Mouse (Mus musculus) heart, postnatal 10 days (tissue): Measurements from ENCODE around the gene Slc9b1. TPM values are rescaled to one million over a fixed set of nuclear protein-coding genes. Genes with fewer than 3 reads are reported as not detected.

Experiments used
- DNase-seq, 2 experiments: peaks; one replicate each; pipeline ENCODE4 v3.0.0; 2021
- intact Hi-C: fragments of 180-260 bp; cut with DNase I; formaldehyde crosslinking; loops from one replicate; pipeline ENCODE4 v1.15.1; 2025
- total RNA-seq, 2 experiments: library from RNA; stranded (reverse); gene quantifications; 2 replicates each; pipeline ENCODE4 v1.2.3; 2021

The Slc9b1 gene
- total RNA-seq, 2 experiments from 2014 or later = 0.45 to 0.60 TPM

- no peak for DNase-seq
- intact Hi-C loops = loop anchor here (5.0 kb wide), 1 partner anchor 255 kb away; the partner anchor contains the start of gene Nfkb1
Observed at GRCm38 (mm10) chr3:135436901-135437616, 89.2 kb downstream of the Slc9b1 start.

- peak; percentile 98 to 99 for DNase-seq
- intact Hi-C loops = loop anchor here (1.0 to 5.0 kb wide), 2 partner anchors 15 to 254 kb away; partner anchors contain the start of genes Cisd2 and Nfkb1
Observed at GRCm38 (mm10) chr3:135437758-135438495, 90.1 kb downstream of the Slc9b1 start, which contains the start of gene Ube2d3. TSS of gene Ube2d3 (plus strand) at chr3:135438149.

GRCm38 (mm10) chr3:135438531-135438912 lies 90.7 kb downstream of the Slc9b1 start:
- intact Hi-C loops = loop anchor here (1.0 to 5.0 kb wide), 2 partner anchors 15 to 254 kb away; partner anchors contain the start of genes Cisd2 and Nfkb1
- peak; percentile 95 to 97 for DNase-seq

- intact Hi-C loops = loop anchor here (1.0 to 5.0 kb wide), 2 partner anchors 16 to 253 kb away; partner anchors contain the start of genes Cisd2 and Nfkb1
- peak; percentile 89 to 91 for DNase-seq
Observed at GRCm38 (mm10) chr3:135438913-135439531, 91.2 kb downstream of the Slc9b1 start.

GRCm38 (mm10) chr3:135439651-135440050 lies 91.8 kb downstream of the Slc9b1 start:
- intact Hi-C loops = loop anchor here (5.0 kb wide), 1 partner anchor 253 kb away; the partner anchor contains the start of gene Nfkb1

GRCm38 (mm10) chr3:135440221-135440620 lies 92.4 kb downstream of the Slc9b1 start:
- intact Hi-C loops = no loop called here
- DNase-seq = peak; percentile 43 to 56

More at GRCm38 (mm10) chr3:135439651-135440050, 91.8 kb downstream of the Slc9b1 start:
- no peak for DNase-seq

GRCm38 (mm10) chr3:135440621-135441020 lies 92.8 kb downstream of the Slc9b1 start:
- intact Hi-C loops = no loop called here
- DNase-seq = peak; percentile 27 to 29

GRCm38 (mm10) chr3:135444930-135445329 lies 97.1 kb downstream of the Slc9b1 start:
- intact Hi-C loops = no loop called here
- no peak for DNase-seq

Other genes with a start within 250 kb of the Slc9b1 start
- 1 to 10 TPM; 7.3 to 7.7 TPM for gene Cenpe, start 135.5 kb upstream of the Slc9b1 start, total RNA-seq
- gene Bdh2, start 66.8 kb upstream of the Slc9b1 start, total RNA-seq = 1 to 10 TPM; 5.1 to 6.6 TPM
- gene Slc9b2, start 40.3 kb upstream of the Slc9b1 start, total RNA-seq = under 1 TPM; 0.20 to 0.43 TPM
- gene Cisd2, start 75.9 kb downstream of the Slc9b1 start, total RNA-seq = 10 to 100 TPM; 38.5 to 41.7 TPM
- gene Ube2d3, start 90.1 kb downstream of the Slc9b1 start, total RNA-seq = 100 to 1,000 TPM; 358 to 365 TPM
- gene Manba, start 137.6 kb downstream of the Slc9b1 start, total RNA-seq = 10 to 100 TPM; 22.5 to 26.8 TPM